Mouse (Mus musculus): ENCODE data around the gene Bcam. TPM values are rescaled to one million over a fixed set of nuclear protein-coding genes. Genes with fewer than 3 reads are reported as not detected.
"Not testable (repeated sequence)": the region's sequence is repeated elsewhere in the genome, so short reads cannot be mapped to it uniquely, and the experiment has no call there.

Bcam gene
- polyA plus RNA-seq, 1 experiment from 2014 or later, result 24.6 TPM

- peaks cover 28% of the 10 kb centered on the region for H3K27me3 ChIP-seq (replicated peaks; ENCODE audit: control insufficient read depth, insufficient read depth, low read length)
- H3K4me1 ChIP-seq (ENCODE audit: control insufficient read depth, insufficient read depth, low read depth, low read length), result peaks cover 3% of the 10 kb centered on the region
- no peak overlapping the region for H3K4me3 ChIP-seq (ENCODE audit: low read length)
- H3K9ac ChIP-seq (ENCODE audit: low read depth, low read length), result no peak overlapping the region
- WGBS, result 87% methylated on average over 19 of the region's 19 CpGs
- no peaks in the 10 kb centered on the region for H3K9me3 ChIP-seq (ENCODE audit: control insufficient read depth, low read length)
- no peak overlapping the region for H3K27ac ChIP-seq (ENCODE audit: low read depth, low read length)
- no peak overlapping the region for H3K4me2 ChIP-seq (ENCODE audit: low read length)
- no peaks in the 10 kb centered on the region for H3K36me3 ChIP-seq (ENCODE audit: control insufficient read depth, insufficient read depth, low read length)
- ATAC-seq, result no peak
Observed at GRCm38 (mm10) chr7:19792701-19793630, 22.1 kb upstream of the Bcam start.

GRCm38 (mm10) chr7:19791504-19791903 is 20.7 kb upstream of the Bcam start:
- H3K4me3 ChIP-seq (ENCODE audit: low read length); H3K27ac ChIP-seq (ENCODE audit: low read depth, low read length); H3K4me2 ChIP-seq (ENCODE audit: low read length); ATAC-seq; H3K9ac ChIP-seq (ENCODE audit: low read depth, low read length); H3K4me1 ChIP-seq (ENCODE audit: control insufficient read depth, insufficient read depth, low read depth, low read length); H3K36me3 ChIP-seq (ENCODE audit: control insufficient read depth, insufficient read depth, low read length); H3K9me3 ChIP-seq (ENCODE audit: control insufficient read depth, low read length): not testable (repeated sequence)
- 88% methylated on average over 2 of the region's 2 CpGs for WGBS
- H3K27me3 ChIP-seq (replicated peaks; ENCODE audit: control insufficient read depth, insufficient read depth, low read length), result peaks cover 16% of the 10 kb centered on the region

GRCm38 (mm10) chr7:19789904-19790347 is 19.1 kb upstream of the Bcam start:
- Histone ChIP-seq H3K4me2 (ENCODE audit: low read length) (peak overlapping the region; percentile 82), H3K27ac (ENCODE audit: low read depth, low read length) (peak overlapping the region; percentile 49; the same call in 1 of the 2 replicates)
- WGBS, result 1% methylated on average over 19 of the region's 19 CpGs

GRCm38 (mm10) chr7:19785874-19786458 is 15.2 kb upstream of the Bcam start:
- no peaks in the 10 kb centered on the region for H3K9me3 ChIP-seq (ENCODE audit: control insufficient read depth, low read length)

More at GRCm38 (mm10) chr7:19789904-19790347, 19.1 kb upstream of the Bcam start:
- peak overlapping the region; percentile 44 for H3K4me3 ChIP-seq (ENCODE audit: low read length)
- peaks cover 3% of the 10 kb centered on the region for H3K4me1 ChIP-seq (ENCODE audit: control insufficient read depth, insufficient read depth, low read depth, low read length)
- H3K9ac ChIP-seq (ENCODE audit: low read depth, low read length), result peak overlapping the region; percentile 62
- peaks cover 6% of the 10 kb centered on the region; the same call in 1 of the 2 replicates for H3K27me3 ChIP-seq (replicated peaks; ENCODE audit: control insufficient read depth, insufficient read depth, low read length)
- no peaks in the 10 kb centered on the region for H3K9me3 ChIP-seq (ENCODE audit: control insufficient read depth, low read length)
- ATAC-seq, result peak; percentile 66
- H3K36me3 ChIP-seq (ENCODE audit: control insufficient read depth, insufficient read depth, low read length), result no peaks in the 10 kb centered on the region

GRCm38 (mm10) chr7:19784764-19785535 is 14.1 kb upstream of the Bcam start:
- no peak overlapping the region for H3K27ac ChIP-seq (ENCODE audit: low read depth, low read length)
- no peak for ATAC-seq

More at GRCm38 (mm10) chr7:19785874-19786458, 15.2 kb upstream of the Bcam start:
- no peak for ATAC-seq
- Histone ChIP-seq H3K36me3 (ENCODE audit: control insufficient read depth, insufficient read depth, low read length) (no peaks in the 10 kb centered on the region), H3K4me2 (ENCODE audit: low read length) (no peak overlapping the region), H3K27ac (ENCODE audit: low read depth, low read length) (no peak overlapping the region), H3K4me3 (ENCODE audit: low read length) (no peak overlapping the region), H3K9ac (ENCODE audit: low read depth, low read length) (no peak overlapping the region), H3K4me1 (ENCODE audit: control insufficient read depth, insufficient read depth, low read depth, low read length) (peaks cover 3% of the 10 kb centered on the region), H3K27me3 (replicated peaks; ENCODE audit: control insufficient read depth, insufficient read depth, low read length) (peaks cover 4% of the 10 kb centered on the region; the same call in 1 of the 2 replicates)
- 44% methylated on average over 12 of the region's 12 CpGs for WGBS

GRCm38 (mm10) chr7:19783630-19784029 is 12.8 kb upstream of the Bcam start:
- Histone ChIP-seq H3K9me3 (ENCODE audit: control insufficient read depth, low read length) (peaks cover 4% of the 10 kb centered on the region; the same call in 1 of the 2 replicates), H3K4me1 (ENCODE audit: control insufficient read depth, insufficient read depth, low read depth, low read length) (no peaks in the 10 kb centered on the region), H3K4me3 (ENCODE audit: low read length) (no peak overlapping the region), H3K27ac (ENCODE audit: low read depth, low read length) (no peak overlapping the region), H3K36me3 (ENCODE audit: control insufficient read depth, insufficient read depth, low read length) (no peaks in the 10 kb centered on the region), H3K9ac (ENCODE audit: low read depth, low read length) (no peak overlapping the region), H3K4me2 (ENCODE audit: low read length) (no peak overlapping the region), H3K27me3 (replicated peaks; ENCODE audit: control insufficient read depth, insufficient read depth, low read length) (no peaks in the 10 kb centered on the region)
- no peak for ATAC-seq
- whole genome bisulfite sequencing, result 71% methylated on average over 7 of the region's 8 CpGs

More at GRCm38 (mm10) chr7:19784764-19785535, 14.1 kb upstream of the Bcam start:
- H3K9ac ChIP-seq (ENCODE audit: low read depth, low read length), result no peak overlapping the region
- no peak overlapping the region for H3K4me3 ChIP-seq (ENCODE audit: low read length)
- WGBS, result 47% methylated on average over 11 of the region's 11 CpGs
- peaks cover 3% of the 10 kb centered on the region for H3K4me1 ChIP-seq (ENCODE audit: control insufficient read depth, insufficient read depth, low read depth, low read length)
- no peaks in the 10 kb centered on the region for H3K36me3 ChIP-seq (ENCODE audit: control insufficient read depth, insufficient read depth, low read length)
- H3K27me3 ChIP-seq (replicated peaks; ENCODE audit: control insufficient read depth, insufficient read depth, low read length), result no peaks in the 10 kb centered on the region
- no peak overlapping the region for H3K4me2 ChIP-seq (ENCODE audit: low read length)
- peaks cover under 1% of the 10 kb centered on the region; the same call in 1 of the 2 replicates for H3K9me3 ChIP-seq (ENCODE audit: control insufficient read depth, low read length)

- Histone ChIP-seq H3K36me3 (ENCODE audit: control insufficient read depth, insufficient read depth, low read length) (no peaks in the 10 kb centered on the region), H3K4me2 (ENCODE audit: low read length) (no peak overlapping the region), H3K9ac (ENCODE audit: low read depth, low read length) (no peak overlapping the region), H3K9me3 (ENCODE audit: control insufficient read depth, low read length) (peaks cover 4% of the 10 kb centered on the region; the same call in 1 of the 2 replicates), H3K4me1 (ENCODE audit: control insufficient read depth, insufficient read depth, low read depth, low read length) (no peaks in the 10 kb centered on the region), H3K27me3 (replicated peaks; ENCODE audit: control insufficient read depth, insufficient read depth, low read length) (no peaks in the 10 kb centered on the region), H3K4me3 (ENCODE audit: low read length) (no peak overlapping the region), H3K27ac (ENCODE audit: low read depth, low read length) (no peak overlapping the region)
- ATAC-seq, result no peak
- WGBS, result 95% methylated on average over 4 of the region's 4 CpGs
Observed at GRCm38 (mm10) chr7:19782645-19783044, 11.8 kb upstream of the Bcam start.

GRCm38 (mm10) chr7:19781741-19782140 is 10.9 kb upstream of the Bcam start:
- ATAC-seq, result no peak
- H3K27me3 ChIP-seq (replicated peaks; ENCODE audit: control insufficient read depth, insufficient read depth, low read length), result no peaks in the 10 kb centered on the region
- H3K9me3 ChIP-seq (ENCODE audit: control insufficient read depth, low read length), result peaks cover 4% of the 10 kb centered on the region; the same call in 1 of the 2 replicates
- H3K27ac ChIP-seq (ENCODE audit: low read depth, low read length), result no peak overlapping the region
- H3K4me2 ChIP-seq (ENCODE audit: low read length), result no peak overlapping the region
- H3K4me1 ChIP-seq (ENCODE audit: control insufficient read depth, insufficient read depth, low read depth, low read length), result no peaks in the 10 kb centered on the region
- 92% methylated on average over 7 of the region's 7 CpGs for WGBS
- no peaks in the 10 kb centered on the region for H3K36me3 ChIP-seq (ENCODE audit: control insufficient read depth, insufficient read depth, low read length)
- H3K9ac ChIP-seq (ENCODE audit: low read depth, low read length), result no peak overlapping the region
- H3K4me3 ChIP-seq (ENCODE audit: low read length), result no peak overlapping the region

All from hindbrain, embryonic 16.5 days (tissue).